Mouse (Mus musculus) CH12.LX (cell line): ENCODE data around the gene Rph3al. TPM values are rescaled to one million over a fixed set of nuclear protein-coding genes. Genes with fewer than 3 reads are reported as not detected.

ENCODE experiments used
- DNase-seq: peaks from one replicate; pipeline ENCODE4 v3.0.0-alpha.2; 2013; ENCODE audit errors: extremely low read depth
- H3K27ac ChIP-seq: 2 replicates; pipeline ENCODE4 v1.5.1; 2012; ENCODE audit warnings: low read depth, mild to moderate bottlenecking, control low read depth, moderate library complexity; ENCODE audit not compliant: insufficient read depth
- H3K27me3 ChIP-seq: replicated peaks from 2 replicates; pipeline ENCODE3; 2012; ENCODE audit warnings: inconsistent platforms
- H3K36me3 ChIP-seq, 2 experiments: replicated peaks in 1 of 2; 2 replicates each; pipeline versions ENCODE3 to v1.6.1; 2012; ENCODE audit warnings: inconsistent platforms in 1 of 2, low read length in 1 of 2, mild to moderate bottlenecking in 1 of 2, mixed read lengths in 1 of 2, moderate library complexity in 1 of 2; ENCODE audit not compliant: control insufficient read depth in 1 of 2, insufficient read depth in 1 of 2
- H3K4me1 ChIP-seq, 2 experiments: 2 replicates each; pipeline ENCODE4 v1.6.1; 2012; ENCODE audit warnings: inconsistent platforms in 1 of 2, moderate library complexity in 1 of 2; ENCODE audit not compliant: insufficient read depth in 2 of 2, control insufficient read depth in 1 of 2
- H3K4me2 ChIP-seq: 2 replicates; pipeline ENCODE4 v1.6.1; 2012; ENCODE audit warnings: low read depth, mild to moderate bottlenecking, control low read depth; ENCODE audit not compliant: poor library complexity, insufficient read depth, severe bottlenecking
- H3K4me3 ChIP-seq, 3 experiments: fragments of 150-350 bp in 1 of 3; sonication (generic) in 1 of 3; replicated peaks in 1 of 3; 2 replicates each; pipeline versions ENCODE3 to v1.5.1; 2011 to 2012; ENCODE audit warnings: low read depth in 2 of 3, low read length in 2 of 3, mild to moderate bottlenecking in 2 of 3, moderate library complexity in 2 of 3, control low read depth in 1 of 3, improper control_type of control experiment in 1 of 3, inconsistent platforms in 1 of 3, mixed read lengths in 1 of 3; ENCODE audit not compliant: poor library complexity in 1 of 3
- H3K79me2 ChIP-seq: replicated peaks from 2 replicates; pipeline ENCODE4 v1.6.1; 2012; ENCODE audit warnings: mild to moderate bottlenecking, moderate library complexity; ENCODE audit not compliant: control insufficient read depth, poor library complexity, insufficient read depth, severe bottlenecking; ENCODE audit errors: extremely low read depth
- H3K9ac ChIP-seq: 2 replicates; pipeline ENCODE4 v1.6.1; 2012; ENCODE audit warnings: low read depth, mild to moderate bottlenecking, control low read depth, moderate library complexity; ENCODE audit not compliant: insufficient read depth
- H3K9me3 ChIP-seq: replicated peaks from 2 replicates; pipeline ENCODE3; 2012; ENCODE audit warnings: low read length, inconsistent platforms, mixed read lengths
- CHD2 ChIP-seq: IDR thresholded peaks from 2 replicates; pipeline ENCODE4 v1.6.1; 2011; ENCODE audit warnings: low read length, improper control_type of control experiment
- E2F4 ChIP-seq: IDR thresholded peaks from 2 replicates; pipeline ENCODE4 v1.6.1; 2011; ENCODE audit warnings: low read depth, low read length, improper control_type of control experiment; ENCODE audit not compliant: insufficient replicate concordance
- ETS1 ChIP-seq: conservative IDR thresholded peaks from 2 replicates; pipeline ENCODE4 v1.6.1; 2012; ENCODE audit warnings: low read depth, mild to moderate bottlenecking, inconsistent platforms, low read length, improper control_type of control experiment, moderate library complexity
- GABPA ChIP-seq: IDR thresholded peaks from 2 replicates; pipeline ENCODE4 v1.6.1; 2012; ENCODE audit warnings: low read depth, low read length, improper control_type of control experiment, inconsistent platforms; ENCODE audit not compliant: insufficient replicate concordance
- IRF4 ChIP-seq: IDR thresholded peaks from 2 replicates; pipeline ENCODE4 v1.6.1; 2014; ENCODE audit warnings: low read depth, mild to moderate bottlenecking, inconsistent platforms, low read length, improper control_type of control experiment
- JUN ChIP-seq: IDR thresholded peaks from 2 replicates; pipeline ENCODE4 v1.6.1; 2011; ENCODE audit warnings: low read depth, mild to moderate bottlenecking, low read length, improper control_type of control experiment, moderate library complexity; ENCODE audit not compliant: insufficient read depth
- KAT2A ChIP-seq: IDR thresholded peaks from 2 replicates; pipeline ENCODE4 v1.6.1; 2012; ENCODE audit warnings: low read length, improper control_type of control experiment, inconsistent platforms; ENCODE audit not compliant: insufficient replicate concordance
- MAFK ChIP-seq: IDR thresholded peaks from 2 replicates; pipeline ENCODE4 v1.6.1; 2011; ENCODE audit warnings: low read length, improper control_type of control experiment; ENCODE audit not compliant: insufficient replicate concordance
- MEF2A ChIP-seq: IDR thresholded peaks from 2 replicates; pipeline ENCODE4 v1.6.1; 2014; ENCODE audit warnings: low read depth, mild to moderate bottlenecking, inconsistent platforms, low read length, improper control_type of control experiment, borderline replicate concordance
- MXI1 ChIP-seq: IDR thresholded peaks from 2 replicates; pipeline ENCODE4 v1.6.1; 2011; ENCODE audit warnings: mild to moderate bottlenecking, low read depth, low read length, improper control_type of control experiment
- NRF1 ChIP-seq: IDR thresholded peaks from 2 replicates; pipeline ENCODE4 v1.6.1; 2014; ENCODE audit warnings: low read depth, mild to moderate bottlenecking, inconsistent platforms, low read length, improper control_type of control experiment, moderate library complexity
- PAX5 ChIP-seq: IDR thresholded peaks from 2 replicates; pipeline ENCODE4 v1.6.1; 2012; ENCODE audit warnings: low read length, inconsistent platforms, mixed read lengths
- POLR2A ChIP-seq: IDR thresholded peaks from 2 replicates; pipeline ENCODE4 v1.6.1; 2011; ENCODE audit warnings: low read depth, mild to moderate bottlenecking, improper control_type of control experiment, low read length
- RAD21 ChIP-seq: IDR thresholded peaks from 2 replicates; pipeline ENCODE4 v1.6.1; 2011; ENCODE audit warnings: low read depth, mild to moderate bottlenecking, low read length, improper control_type of control experiment, moderate library complexity
- RCOR1 ChIP-seq: conservative IDR thresholded peaks from 2 replicates; pipeline ENCODE4 v1.6.1; 2012; ENCODE audit warnings: low read depth, mild to moderate bottlenecking, inconsistent platforms, low read length, improper control_type of control experiment
- TBP ChIP-seq: conservative IDR thresholded peaks from 2 replicates; pipeline ENCODE4 v1.6.1; 2011; ENCODE audit warnings: low read depth, low read length, improper control_type of control experiment
- TCF12 ChIP-seq: IDR thresholded peaks from 2 replicates; pipeline ENCODE4 v1.6.1; 2014; ENCODE audit warnings: low read depth, mild to moderate bottlenecking, inconsistent platforms, low read length, improper control_type of control experiment
- UBTF ChIP-seq: IDR thresholded peaks from 2 replicates; pipeline ENCODE4 v1.6.1; 2012; ENCODE audit warnings: low read depth, mild to moderate bottlenecking, inconsistent platforms, low read length, improper control_type of control experiment, moderate library complexity
- USF2 ChIP-seq: conservative IDR thresholded peaks from 2 replicates; pipeline ENCODE4 v1.6.1; 2011; ENCODE audit warnings: low read depth, low read length, improper control_type of control experiment
- dilution Hi-C: fragments of 300-500 bp; cut with MboI; formaldehyde crosslinking; loops from 2 replicates; pipeline ENCODE4 v1.14.3; 2020; ENCODE audit warnings: low sequenced_read_pairs; ENCODE audit not compliant: extremely low pct_unique_long_range_greater_than_20kb, extremely low pct_ligation_motif_present
- in situ Hi-C: fragments of 300-500 bp; cut with MboI; formaldehyde crosslinking; loops from 3 replicates; pipeline ENCODE4 v1.14.3; 2019; ENCODE audit warnings: low sequenced_read_pairs, low pct_ligation_motif_present, low pct_unique_long_range_greater_than_20kb, mixed read lengths
- polyA plus RNA-seq: library from polyadenylated mRNA; unstranded; fragments of >175 nt; gene quantifications from 2 replicates; pipeline ENCODE4 v1.2.1, GENCODE M21; 2012; ENCODE audit warnings: low read depth; ENCODE audit not compliant: insufficient read length
- total RNA-seq, 2 experiments: library from RNA; depleted of rRNA; stranded (reverse); fragments of 300-350 nt in 1 of 2; fragments of >200 nt in 1 of 2; gene quantifications; 2 replicates each; pipeline ENCODE4 v1.2.3; 2012 to 2014

The Rph3al gene
- total and polyA plus RNA-seq, 3 experiments = 0.34 to 0.39 TPM; not detected in 1

DNA sequence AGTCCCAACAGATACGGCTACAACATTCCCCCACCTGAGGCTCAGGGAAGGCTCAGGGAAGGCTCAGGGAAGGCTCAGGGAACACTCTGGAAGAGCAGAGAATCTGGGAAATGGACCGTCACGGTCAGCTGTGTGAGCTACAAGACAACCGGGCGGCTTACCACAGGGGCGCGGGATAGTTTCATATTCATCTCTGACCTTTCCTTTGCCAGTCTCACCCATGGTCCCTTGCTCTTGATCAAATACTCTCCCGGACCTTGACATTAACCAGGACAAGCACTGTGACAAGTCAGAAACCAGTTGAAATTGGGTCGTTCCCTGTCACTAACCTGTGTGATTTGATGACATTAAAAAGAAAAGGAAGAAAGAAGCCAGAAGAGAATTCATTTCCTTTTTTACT, 16.7 kb upstream of the Rph3al start:
- dilution Hi-C loops = no loop called here
- H3K4me1 ChIP-seq = peaks cover 0 to 6% of the 10 kb centered on the region in 2 experiments; a peak in 1 of 4 replicates
- H3K36me3 ChIP-seq = no peaks in the 10 kb centered on the region
- in situ Hi-C loops = no loop called here
- TF ChIP-seq RAD21 (no peak), GABPA (no peak), POLR2A (no peak), JUN (no peak), PAX5 (no peak), UBTF (no peak), TBP (no peak), NRF1 (no peak), IRF4 (no peak), CHD2 (no peak), TCF12 (no peak), MEF2A (no peak), RCOR1 (no peak), MAFK (no peak)
- H3K4me3 ChIP-seq = peak overlapping the region in 1 of 3 experiments; percentile 11
- no peak overlapping the region for H3K9ac ChIP-seq
- no peaks in the 10 kb centered on the region for H3K79me2 ChIP-seq
- peak overlapping the region; percentile 39; the same call in 1 of the 2 replicates for H3K4me2 ChIP-seq
- H3K27me3 ChIP-seq = no peaks in the 10 kb centered on the region
- H3K9me3 ChIP-seq = no peaks in the 10 kb centered on the region
- DNase-seq = no peak
- no peak overlapping the region for H3K27ac ChIP-seq

DNA sequence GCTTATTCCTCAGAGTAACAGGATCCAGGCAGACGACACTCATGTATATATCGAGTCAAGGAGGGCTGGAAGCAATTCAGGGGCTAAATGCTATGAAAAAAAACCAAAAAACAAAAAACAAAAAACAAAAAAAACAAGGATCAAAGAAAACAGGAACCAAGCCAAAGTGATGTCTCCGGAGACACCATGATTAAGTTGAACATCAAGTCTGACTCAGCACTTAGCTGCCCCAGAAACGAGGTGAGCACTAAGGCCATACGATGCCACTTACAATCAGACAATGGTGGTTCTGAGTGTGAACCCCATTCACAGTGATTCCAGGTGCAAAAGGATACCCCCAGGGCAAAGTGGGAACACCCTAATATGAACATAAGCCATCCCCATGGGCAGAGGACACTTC, 13.7 kb upstream of the Rph3al start:
- H3K4me3 ChIP-seq = no peak overlapping the region
- in situ Hi-C loops = no loop called here
- dilution Hi-C loops = no loop called here

GRCm38 (mm10) chr11:75950459-75950858, 12.2 kb upstream of the Rph3al start:
- dilution Hi-C loops (no loop called here), in situ Hi-C loops (no loop called here)
- H3K36me3 ChIP-seq = no peaks in the 10 kb centered on the region
- peaks cover 3% of the 10 kb centered on the region for H3K27me3 ChIP-seq
- H3K27ac ChIP-seq = no peak overlapping the region
- no peak for DNase-seq
- H3K79me2 ChIP-seq = no peaks in the 10 kb centered on the region
- H3K4me2 ChIP-seq = no peak overlapping the region
- no peak overlapping the region for H3K9ac ChIP-seq
- H3K4me1 ChIP-seq = peaks cover 0 to 6% of the 10 kb centered on the region in 2 experiments; a peak in 1 of 4 replicates
- no peak overlapping the region for H3K4me3 ChIP-seq
- TF ChIP-seq MAFK (no peak), GABPA (no peak), USF2 (no peak), UBTF (no peak), MXI1 (no peak), MEF2A (no peak), KAT2A (no peak), ETS1 (no peak), TBP (no peak)
- TF ChIP-seq, all 38 proteins: peak for 0
- H3K9me3 ChIP-seq = no peaks in the 10 kb centered on the region

More for the DNA sequence above, 13.7 kb upstream of the Rph3al start:
- no peak overlapping the region for H3K4me2 ChIP-seq
- no peak for TF ChIP-seq E2F4
- TF ChIP-seq MAFK = peak; percentile 67; the same call in 1 of the 2 replicates
- no peaks in the 10 kb centered on the region for H3K9me3 ChIP-seq
- H3K79me2 ChIP-seq = no peaks in the 10 kb centered on the region
- H3K27ac ChIP-seq = no peak overlapping the region
- no peak for DNase-seq
- H3K9ac ChIP-seq = no peak overlapping the region
- peaks cover 0 to 6% of the 10 kb centered on the region in 2 experiments; a peak in 1 of 4 replicates for H3K4me1 ChIP-seq
- H3K27me3 ChIP-seq = no peaks in the 10 kb centered on the region
- no peaks in the 10 kb centered on the region for H3K36me3 ChIP-seq
